Mouse (Mus musculus) liver, postnatal 0 days (tissue): ENCODE data around the gene Tmcc3.

Experiments used
- CTCF ChIP-seq: sonication (generic); IDR thresholded peaks from 2 replicates; pipeline ENCODE4 v1.5.1; 2016; ENCODE audit warnings: antibody characterized with exemption, low read depth
- EP300 ChIP-seq: IDR thresholded peaks from 2 replicates; pipeline ENCODE4 v1.6.1; 2016; ENCODE audit warnings: antibody characterized with exemption, low read depth, mild to moderate bottlenecking

GRCm38 (mm10) chr10:94377844-94378243 is 66.1 kb downstream of the Tmcc3 start:
- no peak for TF ChIP-seq CTCF
- no peak for TF ChIP-seq EP300
